24 mouse cellular contexts compared by ENCODE assay signal in the genomic region with DNA sequence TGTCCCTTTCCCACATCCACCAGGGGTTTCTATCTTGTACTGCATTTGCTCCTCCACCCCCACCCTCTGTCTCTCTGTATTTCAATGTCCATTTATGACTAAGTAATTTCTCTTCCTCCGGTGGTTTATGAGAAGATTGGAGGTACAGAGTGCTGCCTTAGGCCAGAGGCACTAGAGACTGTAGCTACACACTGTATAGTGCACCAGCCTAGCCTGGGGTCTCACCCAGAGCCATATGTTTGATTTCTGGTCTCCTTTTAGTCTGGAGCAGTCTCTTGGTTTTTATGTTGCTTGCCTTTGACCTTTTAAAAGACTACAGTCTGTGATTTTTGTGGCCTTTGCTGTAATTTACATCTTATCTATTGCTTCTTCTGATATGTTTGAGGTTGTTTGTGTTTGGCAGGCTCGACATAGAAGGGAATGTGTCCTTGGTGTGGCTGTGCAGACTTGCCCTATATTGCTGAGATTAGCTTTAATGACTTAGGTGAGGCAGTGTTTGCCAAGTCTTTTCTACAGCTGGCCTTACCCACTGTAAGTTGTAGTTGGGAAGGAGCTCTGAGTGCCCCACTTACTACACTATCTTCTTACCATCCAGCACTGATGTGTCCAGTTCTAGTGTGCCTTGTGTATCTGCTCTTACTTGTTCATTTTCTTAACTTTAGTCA.
DNase-seq lines count a peak whose midpoint lies in the region; ATAC-seq and TF ChIP-seq lines count a peak whose summit lies in the region.
"Had no signal": no experiment of that assay in that cellular context is flagged by ENCODE, and none has a peak within 500 bp of the region (broad histone marks: within the 10 kb centered on the region; RNA-seq: fewer than 3 reads in every experiment).

No protein-coding gene starts in this region.

- no peak overlapping the region for H3K4me2 ChIP-seq in heart, embryonic 15.5 days
- H3K4me2 ChIP-seq in heart, embryonic 12.5 days, result no peak overlapping the region
- H3K4me2 ChIP-seq in intestine, embryonic 16.5 days (ENCODE audit: low read depth, low read length), result no peak overlapping the region
- H3K4me2 ChIP-seq in stomach, embryonic 16.5 days (ENCODE audit: low read depth, low read length), result no peak overlapping the region
- H3K4me2 ChIP-seq: embryonic facial prominence, embryonic 13.5 days; neural tube, embryonic 13.5 days had no signal

- ATAC-seq in heart, embryonic 15.5 days (replicated peaks; ENCODE audit: insufficient number of reproducible peaks, insufficient read depth, low FRiP score, low read depth), result no peak
- ATAC-seq in heart, embryonic 12.5 days (ENCODE audit: insufficient number of reproducible peaks, low FRiP score), result no peak
- peak; percentile 93 for ATAC-seq in intestine, embryonic 16.5 days
- ATAC-seq in stomach, embryonic 16.5 days (ENCODE audit: insufficient read depth, low FRiP score), result peak; percentile 84
- no peak for ATAC-seq in activated CD4-positive, CD25-positive, alpha-beta regulatory T cell, adult 4 months
- ATAC-seq: forebrain, embryonic 16.5 days; Patski had no signal

- peaks cover 39% of the 10 kb centered on the region for H3K4me1 ChIP-seq in heart, embryonic 15.5 days (replicated peaks)
- H3K4me1 ChIP-seq in heart, embryonic 12.5 days (replicated peaks), result peaks cover 40% of the 10 kb centered on the region
- H3K4me1 ChIP-seq in ES-E14 (ENCODE audit: control insufficient read depth in 2 of 2, insufficient read depth in 2 of 2, low read length in 2 of 2, poor library complexity in 1 of 2), result peaks cover 11 to 16% of the 10 kb centered on the region in 2 experiments
- peaks cover 23% of the 10 kb centered on the region for H3K4me1 ChIP-seq in intestine, embryonic 16.5 days (ENCODE audit: control insufficient read depth, insufficient read depth, low read length)
- peaks cover 27% of the 10 kb centered on the region; the same call in 1 of the 2 replicates for H3K4me1 ChIP-seq in stomach, embryonic 16.5 days (ENCODE audit: control insufficient read depth, insufficient read depth, low read length)
- H3K4me1 ChIP-seq: embryonic facial prominence, embryonic 13.5 days; limb, embryonic 10.5 days had no signal

- no peaks in the 10 kb centered on the region for H3K9me3 ChIP-seq in heart, embryonic 15.5 days (replicated peaks)
- no peaks in the 10 kb centered on the region for H3K9me3 ChIP-seq in heart, embryonic 12.5 days (replicated peaks)
- no peaks in the 10 kb centered on the region for H3K9me3 ChIP-seq in ES-E14 (ENCODE audit: control insufficient read depth, insufficient read depth, low read depth, low read length)
- H3K9me3 ChIP-seq in intestine, embryonic 16.5 days (ENCODE audit: control insufficient read depth, low read length), result no peaks in the 10 kb centered on the region
- H3K9me3 ChIP-seq in stomach, embryonic 16.5 days (replicated peaks; ENCODE audit: control insufficient read depth, low read length), result no peaks in the 10 kb centered on the region
- H3K9me3 ChIP-seq: embryonic facial prominence, embryonic 13.5 days; limb, embryonic 10.5 days; neural tube, embryonic 13.5 days had no signal

- H3K36me3 ChIP-seq in heart, embryonic 15.5 days, result peaks cover 9% of the 10 kb centered on the region; the same call in 1 of the 2 replicates
- H3K36me3 ChIP-seq in heart, embryonic 12.5 days, result peaks cover 27% of the 10 kb centered on the region
- peaks cover 6% of the 10 kb centered on the region for H3K36me3 ChIP-seq in ES-E14 (ENCODE audit: control insufficient read depth, insufficient read depth, low read length, poor library complexity, severe bottlenecking)
- H3K36me3 ChIP-seq in intestine, embryonic 16.5 days (ENCODE audit: control insufficient read depth, insufficient read depth, low read length), result peaks cover 3% of the 10 kb centered on the region
- H3K36me3 ChIP-seq in stomach, embryonic 16.5 days (ENCODE audit: control insufficient read depth, insufficient read depth, low read length), result peaks cover 4% of the 10 kb centered on the region

- peak overlapping the region; percentile 31; the same call in 1 of the 2 replicates for H3K27ac ChIP-seq in heart, embryonic 15.5 days
- no peak overlapping the region for H3K27ac ChIP-seq in heart, embryonic 12.5 days (ENCODE audit: poor library complexity, severe bottlenecking)
- H3K27ac ChIP-seq in ES-E14 (ENCODE audit: insufficient read depth, low read depth, low read length, poor library complexity, severe bottlenecking), result peak overlapping the region; percentile 67; the same call in 1 of the 2 replicates
- H3K27ac ChIP-seq in intestine, embryonic 16.5 days (ENCODE audit: low read length), result peak overlapping the region; percentile 77
- H3K27ac ChIP-seq in stomach, embryonic 16.5 days (ENCODE audit: low read length), result peak overlapping the region; percentile 84
- H3K27ac ChIP-seq: embryonic facial prominence, embryonic 13.5 days; left cerebral cortex, adult 2 months; limb, embryonic 10.5 days; neural tube, embryonic 13.5 days had no signal

- no peak for DNase-seq in ES-E14 (ENCODE audit: low read depth, low spot score)
- DNase-seq in testis, postnatal 14 days (ENCODE audit: low spot score), result no peak
- DNase-seq: adrenal gland, postnatal 25 days; B cell, adult 2 months; cerebellum, adult 11 months; cerebellum, postnatal 14 days; kidney, postnatal 36 days; layer of hippocampus, adult 9-11 months; lung, adult 18-20 months; lung, postnatal 14 days; midbrain, embryonic 14.5 days; right cerebral cortex, postnatal 14 days; thymus, postnatal 36 days had no signal

- WGBS in heart, embryonic 15.5 days, result 57% methylated on average over 2 of the region's 2 CpGs
- WGBS in heart, embryonic 12.5 days, result 55% methylated on average over 2 of the region's 2 CpGs
- 52% methylated on average over 2 of the region's 2 CpGs for WGBS in intestine, embryonic 16.5 days
- WGBS in stomach, embryonic 16.5 days, result 68% methylated on average over 2 of the region's 2 CpGs

- H3K9ac ChIP-seq in heart, embryonic 15.5 days, result no peak overlapping the region
- H3K9ac ChIP-seq in heart, embryonic 12.5 days, result no peak overlapping the region
- no peak overlapping the region for H3K9ac ChIP-seq in ES-E14 (ENCODE audit: insufficient read depth, low read depth, low read length, poor library complexity, severe bottlenecking)
- H3K9ac ChIP-seq in intestine, embryonic 16.5 days (ENCODE audit: low read depth, low read length), result no peak overlapping the region
- H3K9ac ChIP-seq in stomach, embryonic 16.5 days (ENCODE audit: low read length), result no peak overlapping the region
- H3K9ac ChIP-seq: embryonic facial prominence, embryonic 13.5 days; neural tube, embryonic 13.5 days had no signal

- H3K27me3 ChIP-seq in heart, embryonic 15.5 days, result no peaks in the 10 kb centered on the region
- no peaks in the 10 kb centered on the region for H3K27me3 ChIP-seq in heart, embryonic 12.5 days (replicated peaks)
- H3K27me3 ChIP-seq in intestine, embryonic 16.5 days (replicated peaks; ENCODE audit: control insufficient read depth, insufficient read depth, low read length), result no peaks in the 10 kb centered on the region
- H3K27me3 ChIP-seq in stomach, embryonic 16.5 days (ENCODE audit: control insufficient read depth, insufficient read depth, low read length), result no peaks in the 10 kb centered on the region
- H3K27me3 ChIP-seq: embryonic facial prominence, embryonic 13.5 days; neural tube, embryonic 13.5 days; Patski had no signal

- no peak overlapping the region for H3K4me3 ChIP-seq in heart, embryonic 15.5 days
- no peak overlapping the region for H3K4me3 ChIP-seq in heart, embryonic 12.5 days
- no peak overlapping the region for H3K4me3 ChIP-seq in ES-E14 (ENCODE audit: insufficient read depth in 1 of 2, low read depth in 1 of 2, low read length in 2 of 2, poor library complexity in 1 of 2, severe bottlenecking in 1 of 2)
- no peak overlapping the region for H3K4me3 ChIP-seq in intestine, embryonic 16.5 days (ENCODE audit: low read length)
- H3K4me3 ChIP-seq in stomach, embryonic 16.5 days (replicated peaks; ENCODE audit: low read length), result no peak overlapping the region
- H3K4me3 ChIP-seq: embryonic facial prominence, embryonic 13.5 days; left cerebral cortex, adult 2 months; limb, embryonic 10.5 days; neural tube, embryonic 13.5 days had no signal

- in situ Hi-C loops in ES-E14 (cut with MboI; ENCODE audit: low sequenced_read_pairs in 2 of 2, unreplicated experiment in 2 of 2), result no loop called here

TF ChIP-seq in ES-E14, 5 proteins besides CTCF, POLR2A, EP300 and RAD21:
- TF ChIP-seq MAFK (IDR thresholded peaks at IDR 0.05; ENCODE audit: insufficient read depth, low read depth, low read length) (no peak), HCFC1 (IDR thresholded peaks at IDR 0.05; ENCODE audit: borderline replicate concordance, insufficient read depth, low read length) (no peak), CHD2 (IDR thresholded peaks at IDR 0.05; ENCODE audit: low read depth, low read length) (no peak), ZC3H11A (IDR thresholded peaks at IDR 0.05; ENCODE audit: borderline replicate concordance, low read depth, low read length) (no peak)

Comparison
In these comparisons a context has a peak if more than half of its experiments do, and no peak if none do; other contexts are left out.
1. ATAC-seq: peak in intestine, embryonic 16.5 days (single experiment) and stomach, embryonic 16.5 days (single experiment); none in heart, embryonic 15.5 days (single experiment), heart, embryonic 12.5 days (single experiment) and activated CD4-positive, CD25-positive, alpha-beta regulatory T cell, adult 4 months (single experiment).